Comparison of ENCODE assay signal across 8 mouse cellular contexts in genomic region chr11:115492387-115492786, GRCm38 (mm10). TPM values are rescaled to one million over a fixed set of nuclear protein-coding genes. Genes with fewer than 3 reads are reported as not detected.
DNase-seq lines count a peak whose midpoint lies in the region; ATAC-seq and TF ChIP-seq lines count a peak whose summit lies in the region.

No protein-coding gene starts in this region.

- H3K27me3 ChIP-seq in heart, embryonic 14.5 days (ENCODE audit: control insufficient read depth, insufficient read depth, low read length), result no peaks in the 10 kb centered on the region
- no peaks in the 10 kb centered on the region for H3K27me3 ChIP-seq in G1E (ENCODE audit: insufficient read depth, low read length)
- no peaks in the 10 kb centered on the region for H3K27me3 ChIP-seq in forebrain, embryonic 16.5 days (replicated peaks; ENCODE audit: control insufficient read depth, insufficient read depth, low read length)

- no peak for ATAC-seq in heart, embryonic 14.5 days (ENCODE audit: insufficient number of reproducible peaks, insufficient read depth, low FRiP score, low read depth)
- no peak for ATAC-seq in G1E (ENCODE audit: extremely low read depth, insufficient number of reproducible peaks, low FRiP score, poor library complexity, severe bottlenecking)
- no peak for ATAC-seq in forebrain, embryonic 16.5 days
- ATAC-seq in megakaryocyte progenitor cell, adult 5-6 weeks (replicated peaks; ENCODE audit: poor library complexity), result peak; percentile 28; the same call in 1 of the 2 replicates

- no peak for DNase-seq in heart, postnatal 4 days
- DNase-seq in G1E (ENCODE audit: low spot score), result no peak
- no peak for DNase-seq in left cerebral cortex, adult 11 months (ENCODE audit: low spot score)
- no peak for DNase-seq in cerebellum, adult 8-10 months
- no peak for DNase-seq in cerebellum, adult 18-20 months

- WGBS in heart, embryonic 14.5 days, result 32% methylated on average over 6 of the region's 6 CpGs
- 36% methylated on average over 6 of the region's 6 CpGs for WGBS in forebrain, embryonic 16.5 days

- peaks cover 4 to 14% of the 10 kb centered on the region in 2 experiments for H3K4me1 ChIP-seq in heart, embryonic 14.5 days (ENCODE audit: control insufficient read depth in 2 of 2, insufficient read depth in 2 of 2, low read length in 2 of 2)
- peaks cover 47% of the 10 kb centered on the region for H3K4me1 ChIP-seq in G1E (ENCODE audit: insufficient read depth, low read depth, low read length)
- H3K4me1 ChIP-seq in forebrain, embryonic 16.5 days (replicated peaks; ENCODE audit: control insufficient read depth, insufficient read depth, low read length), result peaks cover 15% of the 10 kb centered on the region

- no peak overlapping the region for H3K27ac ChIP-seq in heart, embryonic 14.5 days (replicated peaks in 1 of 2; ENCODE audit: control insufficient read depth in 1 of 2, insufficient read depth in 1 of 2, low read depth in 2 of 2, low read length in 2 of 2)
- no peak overlapping the region for H3K27ac ChIP-seq in forebrain, embryonic 16.5 days (ENCODE audit: low read length)

- peak overlapping the region; percentile 76 for H3K9ac ChIP-seq in heart, embryonic 14.5 days (ENCODE audit: low read length)
- no peak overlapping the region; the same call in 1 of the 2 replicates for H3K9ac ChIP-seq in forebrain, embryonic 16.5 days (replicated peaks; ENCODE audit: low read depth, low read length)

- peak overlapping the region; percentile 87 for H3K4me2 ChIP-seq in heart, embryonic 14.5 days (ENCODE audit: low read length)
- H3K4me2 ChIP-seq in forebrain, embryonic 16.5 days (ENCODE audit: low read length), result peak overlapping the region; percentile 82

- H3K36me3 ChIP-seq in heart, embryonic 14.5 days (ENCODE audit: control insufficient read depth, insufficient read depth, low read length), result peaks cover 17% of the 10 kb centered on the region
- peaks cover 45% of the 10 kb centered on the region for H3K36me3 ChIP-seq in G1E (replicated peaks)
- peaks cover 4% of the 10 kb centered on the region for H3K36me3 ChIP-seq in forebrain, embryonic 16.5 days (ENCODE audit: control insufficient read depth, insufficient read depth)

- H3K9me3 ChIP-seq in heart, embryonic 14.5 days (ENCODE audit: control insufficient read depth, low read length), result no peaks in the 10 kb centered on the region
- no peaks in the 10 kb centered on the region for H3K9me3 ChIP-seq in G1E (replicated peaks)
- H3K9me3 ChIP-seq in forebrain, embryonic 16.5 days (ENCODE audit: control insufficient read depth, low read length), result no peaks in the 10 kb centered on the region

- no peak for TF ChIP-seq CTCF in G1E (IDR thresholded peaks at IDR 0.05; ENCODE audit: low read depth, low read length)

- H3K4me3 ChIP-seq in heart, embryonic 14.5 days (ENCODE audit: control insufficient read depth in 1 of 2, insufficient read depth in 1 of 2, low read depth in 1 of 2, low read length in 2 of 2), result peak overlapping the region in 1 of 2 experiments; percentile 66; a peak in 2 of 4 replicates
- H3K4me3 ChIP-seq in G1E (ENCODE audit: low read depth, low read length), result peak overlapping the region; percentile 85; the same call in 1 of the 2 replicates
- H3K4me3 ChIP-seq in forebrain, embryonic 16.5 days (replicated peaks; ENCODE audit: low read length), result no peak overlapping the region

RNA-seq across cellular contexts. Expression of gene Nt5c, which starts 0.7 kb away (rescaled TPM):
- 54.5 and 56.2 TPM in 2 replicates for polyA plus RNA-seq in heart, embryonic 14.5 days (2014; fragmentation: Nextera tagmentation; extraction: Ambion mirVana)
- total RNA-seq in heart, postnatal 4 days (2021), result 10 to 100 TPM; 27.3 to 27.4 TPM
- total RNA-seq in G1E (2014; fragmentation: Nextera tagmentation) (43.7 and 47.1 TPM in 2 replicates), G1E (2017) (145 and 161 TPM in 2 replicates)
- polyA plus RNA-seq in G1E (2012), result 67.4 and 118 TPM in 2 replicates
- polyA plus RNA-seq in forebrain, embryonic 16.5 days (2015; fragmentation: Nextera tagmentation; extraction: Ambion mirVana), result 82.6 and 91.0 TPM in 2 replicates
- 64.1 and 65.0 TPM in 2 replicates for total RNA-seq in megakaryocyte progenitor cell, adult 5-6 weeks (2015)
- total RNA-seq in megakaryocyte progenitor cell, adult 5-6 weeks (2017), result 105 and 112 TPM in 2 replicates

RNA-seq across cellular contexts. Expression of gene Armc7, which starts 16.9 kb away (rescaled TPM):
- 5.5 and 7.5 TPM in 2 replicates for polyA plus RNA-seq in heart, embryonic 14.5 days (2014; fragmentation: Nextera tagmentation; extraction: Ambion mirVana)
- 1 to 10 TPM; 3.1 to 4.3 TPM for total RNA-seq in heart, postnatal 4 days (2021)
- total RNA-seq in G1E (2014; fragmentation: Nextera tagmentation) (6.0 and 8.4 TPM in 2 replicates), G1E (2017) (5.9 and 7.8 TPM in 2 replicates)
- 24.4 and 29.0 TPM in 2 replicates for polyA plus RNA-seq in G1E (2012)
- polyA plus RNA-seq in forebrain, embryonic 16.5 days (2015; fragmentation: Nextera tagmentation; extraction: Ambion mirVana), result 16.2 and 17.3 TPM in 2 replicates
- total RNA-seq in megakaryocyte progenitor cell, adult 5-6 weeks (2015), result 4.6 and 5.5 TPM in 2 replicates
- total RNA-seq in megakaryocyte progenitor cell, adult 5-6 weeks (2017), result 5.1 and 9.0 TPM in 2 replicates

RNA-seq across cellular contexts. Expression of gene Jpt1, which starts 21.8 kb away (rescaled TPM):
- polyA plus RNA-seq in heart, embryonic 14.5 days (2014; fragmentation: Nextera tagmentation; extraction: Ambion mirVana), result 511 and 538 TPM in 2 replicates
- 100 to 1,000 TPM; 559 to 561 TPM for total RNA-seq in heart, postnatal 4 days (2021)
- 172 and 222 TPM in 2 replicates for total RNA-seq in G1E (2014; fragmentation: Nextera tagmentation)
- total RNA-seq in G1E (2017), result 186 and 196 TPM in 2 replicates
- polyA plus RNA-seq in G1E (2012), result 202 and 218 TPM in 2 replicates
- polyA plus RNA-seq in forebrain, embryonic 16.5 days (2015; fragmentation: Nextera tagmentation; extraction: Ambion mirVana), result 1,959 and 1,981 TPM in 2 replicates
- total RNA-seq in megakaryocyte progenitor cell, adult 5-6 weeks (2015), result 179 TPM in 2 replicates
- total RNA-seq in megakaryocyte progenitor cell, adult 5-6 weeks (2017), result 143 and 157 TPM in 2 replicates

RNA-seq across cellular contexts. Expression of gene Slc16a5, which starts 30.1 kb away (rescaled TPM):
- polyA plus RNA-seq in heart, embryonic 14.5 days (2014; fragmentation: Nextera tagmentation; extraction: Ambion mirVana), result 0.08 and 0.26 TPM in 2 replicates
- total RNA-seq in heart, postnatal 4 days (2021), result under 1 TPM in 1 of 2 experiments, not detected in 1; 0.29 TPM
- not detected in 2 replicates for total RNA-seq in G1E (2014; fragmentation: Nextera tagmentation)
- 0.05 TPM in 1 of 2 replicates, not detected in the other for total RNA-seq in G1E (2017)
- not detected in 2 replicates for polyA plus RNA-seq in G1E (2012)
- not detected in 2 replicates for polyA plus RNA-seq in forebrain, embryonic 16.5 days (2015; fragmentation: Nextera tagmentation; extraction: Ambion mirVana)
- not detected in 2 replicates for total RNA-seq in megakaryocyte progenitor cell, adult 5-6 weeks (2015)
- not detected in 2 replicates for total RNA-seq in megakaryocyte progenitor cell, adult 5-6 weeks (2017)

RNA-seq across cellular contexts. Expression of gene Sumo2, which starts 43.7 kb away (rescaled TPM):
- polyA plus RNA-seq in heart, embryonic 14.5 days (2014; fragmentation: Nextera tagmentation; extraction: Ambion mirVana), result 600 and 636 TPM in 2 replicates
- total RNA-seq in heart, postnatal 4 days (2021), result 100 to 1,000 TPM; 299 TPM
- 491 and 596 TPM in 2 replicates for total RNA-seq in G1E (2014; fragmentation: Nextera tagmentation)
- 642 and 699 TPM in 2 replicates for total RNA-seq in G1E (2017)
- polyA plus RNA-seq in G1E (2012), result 393 and 421 TPM in 2 replicates
- polyA plus RNA-seq in forebrain, embryonic 16.5 days (2015; fragmentation: Nextera tagmentation; extraction: Ambion mirVana), result 1,130 and 1,181 TPM in 2 replicates
- 682 and 726 TPM in 2 replicates for total RNA-seq in megakaryocyte progenitor cell, adult 5-6 weeks (2015)
- 483 and 527 TPM in 2 replicates for total RNA-seq in megakaryocyte progenitor cell, adult 5-6 weeks (2017)
